Mouse (Mus musculus): ENCODE results near the gene Gm11115. TPM values are rescaled to one million over a fixed set of nuclear protein-coding genes. Genes with fewer than 3 reads are reported as not detected.

The Gm11115 gene
- not detected for polyA plus RNA-seq (2021)

GRCm38 (mm10) chr5:88153999-88154398, at the start of gene Gm11115:
Gene Gm11115 (minus strand): TSS chr5:88154099.
- no peak for TF ChIP-seq CTCF (IDR thresholded peaks at IDR 0.05)
- ATAC-seq (no peak), DNase-seq (ENCODE audit: low read depth, low spot score) (no peak)
- in situ Hi-C loops (cut with MboI; ENCODE audit: low pct_unique_long_range_greater_than_20kb), result no loop called here
- ChIA-PET POLR2A (no interaction called here), CTCF (no interaction called here)
- H3K27me3 ChIP-seq, result no peaks in the 10 kb centered on the region

DNA sequence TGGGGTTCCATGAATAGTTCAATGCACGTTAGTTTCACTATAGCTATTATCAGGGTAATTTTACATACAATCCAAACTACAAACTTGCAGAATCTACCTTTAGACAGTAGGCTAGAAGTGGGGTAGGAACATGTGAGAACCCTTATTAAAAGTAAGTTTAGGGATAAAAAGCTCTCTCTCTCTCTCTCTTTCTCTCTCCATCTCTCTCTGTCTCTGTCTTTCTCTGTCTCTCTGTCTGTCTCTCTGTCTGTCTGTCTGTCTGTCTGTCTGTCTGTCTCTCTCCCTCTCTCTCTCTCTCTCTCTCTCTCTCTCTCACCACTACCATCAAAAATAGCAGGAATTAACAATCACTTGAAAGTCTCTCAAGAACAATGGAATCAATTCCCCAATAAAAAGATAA, 42.5 kb downstream of the Gm11115 start, which contains the start of gene Gm11116:
TSS of gene Gm11116 (minus strand) at position 101 of the 400 bp plus-strand sequence.
- TF ChIP-seq CTCF (IDR thresholded peaks at IDR 0.05), result no peak
- ATAC-seq (no peak), DNase-seq (ENCODE audit: low read depth, low spot score) (no peak)
- in situ Hi-C loops (cut with MboI; ENCODE audit: low pct_unique_long_range_greater_than_20kb), result no loop called here
- CTCF ChIA-PET, result no interaction called here
- no peaks in the 10 kb centered on the region for H3K27me3 ChIP-seq
- POLR2A ChIA-PET, result no interaction called here

Other genes starting within 250 kb of the Gm11115 start
- not detected for gene Csn3, start 228.5 kb downstream of the Gm11115 start, polyA plus RNA-seq (2021)
- not detected for gene 2310003L06Rik, start 184.6 kb downstream of the Gm11115 start, polyA plus RNA-seq (2021)
- gene Gm28434, start 184.6 kb downstream of the Gm11115 start, polyA plus RNA-seq (2021), result not detected
- not detected for gene Cabs1, start 174.7 kb downstream of the Gm11115 start, polyA plus RNA-seq (2021)
- gene Smr3a, start 151.6 kb downstream of the Gm11115 start, polyA plus RNA-seq (2021), result not detected
- gene Smr2, start 67.5 kb downstream of the Gm11115 start, polyA plus RNA-seq (2021), result not detected
- not detected for gene Gm11116, start 42.6 kb downstream of the Gm11115 start, polyA plus RNA-seq (2021)
- not detected for gene Gm7714, start 114.8 kb upstream of the Gm11115 start, polyA plus RNA-seq (2021)
- not detected for gene Prol1, start 163.2 kb upstream of the Gm11115 start, polyA plus RNA-seq (2021)
- not detected for gene Amtn, start 222.0 kb upstream of the Gm11115 start, polyA plus RNA-seq (2021)

Measured in Patski (cell line).